Mouse (Mus musculus): ENCODE results near the gene Nsdhl.

The Nsdhl gene

DNA sequence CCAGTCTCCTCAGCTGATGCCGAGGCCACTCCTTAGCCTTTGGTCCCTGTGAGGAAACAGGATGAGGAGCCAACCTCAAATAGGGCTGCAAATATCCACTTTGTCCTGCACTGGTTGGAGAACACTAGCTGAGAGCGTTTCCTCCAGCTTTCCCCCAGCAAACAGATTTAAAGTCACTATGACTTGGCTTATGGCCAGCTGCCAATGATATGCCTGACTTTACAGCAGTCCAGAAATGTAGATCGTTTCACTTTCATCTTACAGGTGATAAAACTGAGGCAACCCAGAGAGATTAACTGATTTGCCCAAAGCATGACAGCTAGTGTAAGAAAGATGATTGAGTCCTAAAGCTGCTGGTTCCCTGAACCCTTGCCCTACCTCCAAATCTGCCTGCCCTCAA is 77.2 kb downstream of the Nsdhl start:
- in situ Hi-C loops (cut with MboI, MseI), result no loop called here

DNA sequence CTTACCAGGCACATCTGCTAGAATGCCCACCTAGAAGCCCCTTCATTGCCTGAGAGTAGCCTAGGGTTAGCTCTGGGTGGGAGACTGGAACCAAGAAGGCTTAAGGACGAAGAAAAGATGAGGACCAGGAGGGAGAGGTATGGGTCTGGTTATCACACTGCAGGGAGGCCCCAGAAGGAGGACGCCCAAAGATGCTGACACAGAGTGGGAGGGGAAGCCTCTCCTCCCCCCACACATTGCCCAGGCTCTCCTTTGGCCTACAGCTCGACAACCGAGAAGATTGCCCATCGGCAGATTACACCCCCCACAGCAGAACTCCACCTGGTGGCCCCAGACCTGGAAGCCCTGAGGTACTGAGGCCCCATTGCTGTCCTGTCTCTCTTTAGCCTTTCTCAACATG is 84.8 kb downstream of the Nsdhl start:
- in situ Hi-C loops (cut with MboI, MseI), result no loop called here

DNA sequence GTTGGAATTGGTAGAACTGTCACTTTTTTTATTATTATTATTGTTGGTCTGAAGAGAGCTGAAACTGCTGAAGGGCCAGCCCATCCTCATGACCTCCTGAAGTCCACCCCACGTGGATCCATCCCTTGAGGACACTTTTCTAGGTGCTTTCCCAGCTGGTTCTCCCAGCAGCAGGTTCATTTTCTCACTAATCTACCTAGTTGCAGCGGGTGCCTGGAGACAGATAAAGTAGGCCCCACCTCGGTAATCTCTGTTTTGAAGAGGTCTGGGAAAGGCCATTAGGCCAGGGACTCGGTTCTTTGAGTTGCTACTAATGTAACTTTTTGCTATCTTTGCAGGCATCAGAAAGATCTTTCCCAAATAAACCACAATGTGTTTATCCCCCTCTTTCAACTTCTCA is 87.3 kb downstream of the Nsdhl start:
- in situ Hi-C loops (cut with MboI, MseI), result no loop called here

DNA sequence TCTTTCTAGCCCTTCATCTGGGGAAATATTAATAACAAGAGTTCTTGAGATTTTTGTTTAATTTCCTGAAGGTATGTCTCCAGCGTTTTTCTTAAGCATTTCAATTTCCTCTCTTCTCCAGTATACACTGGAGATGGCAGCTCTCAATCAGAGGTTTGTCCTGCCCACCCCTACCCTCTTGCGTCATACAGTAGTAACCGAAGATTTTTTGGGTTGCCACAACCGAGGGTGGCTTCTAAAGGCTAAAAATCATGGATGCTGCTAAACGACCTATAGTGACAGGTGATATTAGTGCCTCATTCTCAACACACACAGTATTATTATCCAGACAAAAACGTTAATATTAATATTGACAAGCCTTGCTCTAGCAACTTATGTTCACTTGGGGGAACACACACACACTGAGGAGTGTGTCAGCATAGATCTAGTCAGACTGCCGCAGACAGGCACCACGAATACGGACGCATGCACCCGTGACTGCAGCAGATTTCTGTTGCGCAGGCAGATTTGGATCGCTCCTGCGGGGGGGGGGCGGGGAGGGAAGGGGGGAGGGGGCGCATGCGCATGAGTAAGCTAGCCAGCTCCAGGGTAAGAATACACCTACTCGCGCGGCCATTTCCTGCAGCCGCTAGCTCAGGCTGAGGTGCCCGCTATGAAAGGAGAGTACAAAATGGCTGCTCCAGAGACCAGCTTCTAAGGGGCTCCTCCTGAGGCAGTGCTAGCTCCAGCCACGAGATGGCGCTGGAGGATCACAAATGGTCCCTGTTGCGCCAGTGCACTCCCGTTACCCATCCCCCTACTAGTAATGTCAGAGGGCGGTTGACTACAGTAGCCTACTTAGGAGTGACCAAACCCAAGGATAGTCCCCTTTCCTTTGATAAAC is 89.5 kb downstream of the Nsdhl start:
- in situ Hi-C loops (cut with MboI, MseI), result no loop called here

Measured in T-helper 2 cell (primary cell).